In genomic region chr10:78372681-78373668, GRCm38 (mm10) we compare ENCODE assay signal across 10 mouse cellular contexts. TPM values are rescaled to one million over a fixed set of nuclear protein-coding genes. Genes with fewer than 3 reads are reported as not detected.
DNase-seq lines count a peak whose midpoint lies in the region; ATAC-seq and TF ChIP-seq lines count a peak whose summit lies in the region.
"Had no signal": no experiment of that assay in that cellular context is flagged by ENCODE, and none has a peak within 500 bp of the region (broad histone marks: within the 10 kb centered on the region; RNA-seq: fewer than 3 reads in every experiment).

No protein-coding gene starts in this region.

- peaks cover 4% of the 10 kb centered on the region for H3K27me3 ChIP-seq in heart, embryonic 11.5 days (ENCODE audit: control insufficient read depth, insufficient read depth, low read length)
- H3K27me3 ChIP-seq in E14TG2a.4 (ENCODE audit: insufficient read depth, low read length), result peaks cover 66% of the 10 kb centered on the region
- peaks cover 12% of the 10 kb centered on the region; the same call in 1 of the 2 replicates for H3K27me3 ChIP-seq in heart, embryonic 10.5 days (ENCODE audit: insufficient read depth, poor library complexity, severe bottlenecking)
- H3K27me3 ChIP-seq in heart, embryonic 12.5 days (replicated peaks), result peaks cover 22% of the 10 kb centered on the region; the same call in 1 of the 2 replicates

- no peak overlapping the region for H3K9ac ChIP-seq in heart, embryonic 11.5 days (ENCODE audit: low read depth, low read length)
- H3K9ac ChIP-seq in heart, embryonic 12.5 days, result no peak overlapping the region

- no peak for ATAC-seq in heart, embryonic 11.5 days (replicated peaks; ENCODE audit: insufficient number of reproducible peaks, low FRiP score, low TSS enrichment)
- peak; percentile 88 to 92 for ATAC-seq in hematopoietic stem cell, adult 5-6 weeks (replicated peaks in 1 of 2; ENCODE audit: insufficient read depth in 1 of 2, low FRiP score in 2 of 2, low TSS enrichment in 1 of 2, low read depth in 1 of 2, poor library complexity in 2 of 2, severe bottlenecking in 2 of 2)
- no peak for ATAC-seq in heart, embryonic 12.5 days (ENCODE audit: insufficient number of reproducible peaks, low FRiP score)

- no peak for DNase-seq in heart, postnatal 4 days
- peak; percentile 44 for DNase-seq in right cerebral cortex, postnatal 25 days
- no peak for DNase-seq in gastrocnemius, postnatal 25 days
- no peak for DNase-seq in heart, embryonic 10.5 days (ENCODE audit: low spot score)
- DNase-seq: cerebellum, postnatal 14 days; gastrocnemius, postnatal 14 days had no signal

- no peak overlapping the region for H3K4me3 ChIP-seq in heart, embryonic 11.5 days (ENCODE audit: low read depth, low read length)
- H3K4me3 ChIP-seq in E14TG2a.4 (replicated peaks; ENCODE audit: low read length), result peak overlapping the region; percentile 64
- no peak overlapping the region for H3K4me3 ChIP-seq in heart, embryonic 10.5 days
- H3K4me3 ChIP-seq in heart, embryonic 12.5 days, result no peak overlapping the region

- H3K36me3 ChIP-seq in heart, embryonic 11.5 days (ENCODE audit: control insufficient read depth, insufficient read depth, low read length), result no peaks in the 10 kb centered on the region
- no peaks in the 10 kb centered on the region for H3K36me3 ChIP-seq in E14TG2a.4 (ENCODE audit: insufficient read depth, low read length)
- no peaks in the 10 kb centered on the region for H3K36me3 ChIP-seq in heart, embryonic 10.5 days
- no peaks in the 10 kb centered on the region for H3K36me3 ChIP-seq in heart, embryonic 12.5 days

- no peaks in the 10 kb centered on the region for H3K4me1 ChIP-seq in heart, embryonic 11.5 days (ENCODE audit: control insufficient read depth, insufficient read depth, low read length)
- H3K4me1 ChIP-seq in E14TG2a.4 (replicated peaks; ENCODE audit: low read depth, low read length), result peaks cover 74% of the 10 kb centered on the region
- H3K4me1 ChIP-seq in heart, embryonic 10.5 days, result 0 out of 2 replicates have a peak, but pooled peaks cover 6% of the 10 kb centered on the region
- no peaks in the 10 kb centered on the region for H3K4me1 ChIP-seq in heart, embryonic 12.5 days (replicated peaks)

- peak overlapping the region; percentile 31; the same call in 1 of the 2 replicates for H3K4me2 ChIP-seq in heart, embryonic 11.5 days
- H3K4me2 ChIP-seq in heart, embryonic 12.5 days, result no peak overlapping the region

- no peaks in the 10 kb centered on the region for H3K9me3 ChIP-seq in heart, embryonic 11.5 days (replicated peaks; ENCODE audit: control insufficient read depth, low read length)
- peaks cover 8% of the 10 kb centered on the region for H3K9me3 ChIP-seq in E14TG2a.4 (ENCODE audit: low read length)
- H3K9me3 ChIP-seq in heart, embryonic 10.5 days, result no peaks in the 10 kb centered on the region
- peaks cover 9% of the 10 kb centered on the region; the same call in 1 of the 2 replicates for H3K9me3 ChIP-seq in heart, embryonic 12.5 days (replicated peaks)

- no peak for TF ChIP-seq CTCF in E14TG2a.4 (conservative IDR thresholded peaks at IDR 0.05; ENCODE audit: low read length)

- no peak overlapping the region for H3K27ac ChIP-seq in heart, embryonic 11.5 days (ENCODE audit: low read depth, low read length)
- H3K27ac ChIP-seq in heart, embryonic 10.5 days, result no peak overlapping the region
- H3K27ac ChIP-seq in heart, embryonic 12.5 days (ENCODE audit: poor library complexity, severe bottlenecking), result no peak overlapping the region

- WGBS in heart, embryonic 11.5 days (ENCODE audit: insufficient replicate concordance), result 67% methylated on average over 27 of the region's 27 CpGs
- WGBS in heart, embryonic 10.5 days, result 72% methylated on average over 27 of the region's 27 CpGs
- WGBS in heart, embryonic 12.5 days, result 63% methylated on average over 27 of the region's 27 CpGs

RNA-seq across cellular contexts. Expression of gene Agpat3, which starts 20.7 kb away (rescaled TPM):
- 32.4 and 36.1 TPM in 2 replicates for polyA plus RNA-seq in heart, embryonic 11.5 days (2014; fragmentation: Nextera tagmentation; extraction: Ambion mirVana)
- total RNA-seq in heart, postnatal 4 days (2021), result 100 to 1,000 TPM; 242 to 263 TPM
- 10.9 and 13.1 TPM in 2 replicates for total RNA-seq in hematopoietic stem cell, adult 5-6 weeks (2017)
- 100 to 1,000 TPM; 120 to 123 TPM for total RNA-seq in gastrocnemius, postnatal 25 days (2021)
- polyA plus RNA-seq in heart, embryonic 10.5 days (2016; fragmentation: Nextera tagmentation; extraction: Ambion mirVana), result 43.7 and 44.2 TPM in 2 replicates
- polyA plus RNA-seq in heart, embryonic 12.5 days (2016; fragmentation: Nextera tagmentation; extraction: Ambion mirVana), result 46.1 and 48.7 TPM in 2 replicates

RNA-seq across cellular contexts. Expression of gene Rrp1, which starts 39.9 kb away (rescaled TPM):
- polyA plus RNA-seq in heart, embryonic 11.5 days (2014; fragmentation: Nextera tagmentation; extraction: Ambion mirVana), result 176 and 204 TPM in 2 replicates
- 100 to 1,000 TPM; 132 to 138 TPM for total RNA-seq in heart, postnatal 4 days (2021)
- 310 and 472 TPM in 2 replicates for total RNA-seq in hematopoietic stem cell, adult 5-6 weeks (2017)
- 10 to 100 TPM; 58.8 to 62.0 TPM for total RNA-seq in gastrocnemius, postnatal 25 days (2021)
- polyA plus RNA-seq in heart, embryonic 10.5 days (2016; fragmentation: Nextera tagmentation; extraction: Ambion mirVana), result 271 and 283 TPM in 2 replicates
- 232 and 254 TPM in 2 replicates for polyA plus RNA-seq in heart, embryonic 12.5 days (2016; fragmentation: Nextera tagmentation; extraction: Ambion mirVana)

RNA-seq across cellular contexts. Expression of gene Cstb, which starts 52.5 kb away (rescaled TPM):
- polyA plus RNA-seq in heart, embryonic 11.5 days (2014; fragmentation: Nextera tagmentation; extraction: Ambion mirVana), result 122 and 123 TPM in 2 replicates
- 10 to 100 TPM; 42.8 to 45.3 TPM for total RNA-seq in heart, postnatal 4 days (2021)
- 28.9 and 59.0 TPM in 2 replicates for total RNA-seq in hematopoietic stem cell, adult 5-6 weeks (2017)
- 10 to 100 TPM; 12.5 to 17.1 TPM for total RNA-seq in gastrocnemius, postnatal 25 days (2021)
- 117 and 136 TPM in 2 replicates for polyA plus RNA-seq in heart, embryonic 10.5 days (2016; fragmentation: Nextera tagmentation; extraction: Ambion mirVana)
- polyA plus RNA-seq in heart, embryonic 12.5 days (2016; fragmentation: Nextera tagmentation; extraction: Ambion mirVana), result 119 and 123 TPM in 2 replicates

Comparison
In these comparisons a context has a peak if more than half of its experiments do, and no peak if none do; other contexts are left out.
1. ATAC-seq: peak in hematopoietic stem cell, adult 5-6 weeks (2 of 2); none in heart, embryonic 11.5 days (single experiment) and heart, embryonic 12.5 days (single experiment).